Mouse (Mus musculus): ENCODE measurements around the gene Sdhd.

GRCm38 (mm10) chr9:50554241-50555093 is 49.1 kb downstream of the Sdhd start, which contains the start of gene Il18:
- no peak for TF ChIP-seq MAFK (IDR thresholded peaks at IDR 0.05; ENCODE audit: insufficient read depth, low read depth, low read length)
- no peak for TF ChIP-seq ZC3H11A (IDR thresholded peaks at IDR 0.05; ENCODE audit: borderline replicate concordance, low read depth, low read length)
- no peak for TF ChIP-seq CHD2 (IDR thresholded peaks at IDR 0.05; ENCODE audit: low read depth, low read length)
- TF ChIP-seq ZNF384 (IDR thresholded peaks at IDR 0.05; ENCODE audit: low read depth, low read length) = no peak
- TF ChIP-seq HCFC1 (IDR thresholded peaks at IDR 0.05; ENCODE audit: borderline replicate concordance, insufficient read depth, low read length) = no peak

Measured in ES-E14 (cell line).